Mouse (Mus musculus): Measurements from ENCODE around the gene Dennd4b. TPM values are rescaled to one million over a fixed set of nuclear protein-coding genes. Genes with fewer than 3 reads are reported as not detected.

The Dennd4b gene
- 4.2 and 5.3 TPM in 2 replicates for polyA plus RNA-seq (2015; fragmentation: Nextera tagmentation; extraction: Ambion mirVana)

- peak; percentile 89 for ATAC-seq (ENCODE audit: low FRiP score, low read depth)
- Histone ChIP-seq H3K4me1 (peaks cover 14% of the 10 kb centered on the region), H3K9ac (peak within 1 kb of the TSS; percentile 87), H3K36me3 (peaks cover 63% of the 10 kb centered on the region), H3K27ac (peak within 1 kb of the TSS; percentile 97), H3K4me2 (replicated peaks) (peak within 1 kb of the TSS; percentile 88), H3K4me3 (peak within 1 kb of the TSS; percentile 75), H3K27me3 (no peaks in the 10 kb centered on the region), H3K9me3 (no peaks in the 10 kb centered on the region)
- WGBS, result under 1% methylated on average over 85 of the region's 87 CpGs
Measured at GRCm38 (mm10) chr3:90265034-90265931, at the start of gene Dennd4b. Gene Dennd4b, plus strand, starts transcription at chr3:90265185.

- Histone ChIP-seq H3K4me3 (no peak overlapping the region), H3K4me1 (peaks cover 29% of the 10 kb centered on the region), H3K4me2 (replicated peaks) (no peak overlapping the region), H3K9ac (no peak overlapping the region), H3K27me3 (no peaks in the 10 kb centered on the region), H3K36me3 (peaks cover 17% of the 10 kb centered on the region), H3K9me3 (no peaks in the 10 kb centered on the region), H3K27ac (no peak overlapping the region)
- WGBS, result 41% methylated on average over 1 of the region's 1 CpGs
- ATAC-seq (ENCODE audit: low FRiP score, low read depth), result no peak
Measured at GRCm38 (mm10) chr3:90215825-90216380, 49.1 kb upstream of the Dennd4b start.

GRCm38 (mm10) chr3:90220088-90220487 lies 44.9 kb upstream of the Dennd4b start:
- Histone ChIP-seq H3K27me3 (no peaks in the 10 kb centered on the region), H3K4me1 (peaks cover 17% of the 10 kb centered on the region), H3K27ac (peak overlapping the region; percentile 88), H3K9ac (peak overlapping the region; percentile 72), H3K4me3 (peak overlapping the region; percentile 57), H3K9me3 (no peaks in the 10 kb centered on the region), H3K4me2 (replicated peaks) (peak overlapping the region; percentile 77), H3K36me3 (peaks cover 23% of the 10 kb centered on the region)
- no peak; the same call in 1 of the 2 replicates for ATAC-seq (ENCODE audit: low FRiP score, low read depth)
- WGBS, result 15% methylated on average over 6 of the region's 6 CpGs

- H3K27me3 ChIP-seq, result no peaks in the 10 kb centered on the region
- peaks cover 27% of the 10 kb centered on the region for H3K36me3 ChIP-seq
- H3K4me3 ChIP-seq, result peak overlapping the region; percentile 57
- peak overlapping the region; percentile 77 for H3K4me2 ChIP-seq (replicated peaks)
- 1% methylated on average over 20 of the region's 20 CpGs for WGBS
- H3K4me1 ChIP-seq, result peaks cover 17% of the 10 kb centered on the region
- peak overlapping the region; percentile 88 for H3K27ac ChIP-seq
- H3K9ac ChIP-seq, result peak overlapping the region; percentile 72
- H3K9me3 ChIP-seq, result no peaks in the 10 kb centered on the region
- ATAC-seq (ENCODE audit: low FRiP score, low read depth), result peak; percentile 85
Measured at GRCm38 (mm10) chr3:90220531-90220951, 44.4 kb upstream of the Dennd4b start.

- Histone ChIP-seq H3K4me3 (peak overlapping the region; percentile 57), H3K27ac (peak overlapping the region; percentile 88; the same call in 1 of the 2 replicates), H3K27me3 (no peaks in the 10 kb centered on the region), H3K36me3 (peaks cover 33% of the 10 kb centered on the region), H3K9me3 (no peaks in the 10 kb centered on the region), H3K4me1 (peaks cover 17% of the 10 kb centered on the region), H3K9ac (peak overlapping the region; percentile 72), H3K4me2 (replicated peaks) (peak overlapping the region; percentile 77)
- no peak for ATAC-seq (ENCODE audit: low FRiP score, low read depth)
- 22% methylated on average over 5 of the region's 5 CpGs for WGBS
Measured at GRCm38 (mm10) chr3:90221123-90221522, 43.9 kb upstream of the Dennd4b start.

- H3K4me1 ChIP-seq, result peaks cover 14% of the 10 kb centered on the region
- H3K9me3 ChIP-seq, result no peaks in the 10 kb centered on the region
- WGBS, result 92% methylated on average over 4 of the region's 4 CpGs
- no peak for ATAC-seq (ENCODE audit: low FRiP score, low read depth)
- 0 out of 2 replicates have a peak overlapping the region, but pooled peaks have one; percentile 77 for H3K4me2 ChIP-seq (replicated peaks)
- peaks cover 36% of the 10 kb centered on the region for H3K36me3 ChIP-seq
- no peak overlapping the region for H3K9ac ChIP-seq
- no peaks in the 10 kb centered on the region for H3K27me3 ChIP-seq
- no peak overlapping the region for H3K4me3 ChIP-seq
- no peak overlapping the region for H3K27ac ChIP-seq
Measured at GRCm38 (mm10) chr3:90222455-90222854, 42.5 kb upstream of the Dennd4b start.

- WGBS, result 87% methylated on average over 3 of the region's 3 CpGs
- no peak overlapping the region for H3K4me2 ChIP-seq (replicated peaks)
- no peak overlapping the region for H3K27ac ChIP-seq
- no peak for ATAC-seq (ENCODE audit: low FRiP score, low read depth)
- no peaks in the 10 kb centered on the region for H3K27me3 ChIP-seq
- H3K4me3 ChIP-seq, result no peak overlapping the region
- no peak overlapping the region for H3K9ac ChIP-seq
- no peaks in the 10 kb centered on the region for H3K9me3 ChIP-seq
- H3K4me1 ChIP-seq, result peaks cover 14% of the 10 kb centered on the region
- peaks cover 36% of the 10 kb centered on the region for H3K36me3 ChIP-seq
Measured at GRCm38 (mm10) chr3:90222941-90223340, 42.0 kb upstream of the Dennd4b start.

- 78% methylated on average over 10 of the region's 10 CpGs for WGBS
- Histone ChIP-seq H3K27ac (no peak overlapping the region), H3K4me3 (no peak overlapping the region), H3K36me3 (peaks cover 36% of the 10 kb centered on the region), H3K9me3 (no peaks in the 10 kb centered on the region), H3K9ac (no peak overlapping the region), H3K27me3 (no peaks in the 10 kb centered on the region), H3K4me1 (peaks cover 14% of the 10 kb centered on the region), H3K4me2 (replicated peaks) (no peak overlapping the region)
- no peak for ATAC-seq (ENCODE audit: low FRiP score, low read depth)
Measured at GRCm38 (mm10) chr3:90224331-90224730, 40.7 kb upstream of the Dennd4b start.

- Histone ChIP-seq H3K4me2 (replicated peaks) (peak overlapping the region; percentile 84), H3K27ac (no peak overlapping the region; the same call in 1 of the 2 replicates), H3K36me3 (peaks cover 35% of the 10 kb centered on the region), H3K4me3 (peak overlapping the region; percentile 82), H3K9ac (peak overlapping the region; percentile 86), H3K27me3 (no peaks in the 10 kb centered on the region), H3K9me3 (no peaks in the 10 kb centered on the region), H3K4me1 (peaks cover 10% of the 10 kb centered on the region)
- no peak for ATAC-seq (ENCODE audit: low FRiP score, low read depth)
- 12% methylated on average over 8 of the region's 8 CpGs for WGBS
Measured at GRCm38 (mm10) chr3:90231075-90231474, 33.9 kb upstream of the Dennd4b start.

GRCm38 (mm10) chr3:90231507-90232333 lies 33.3 kb upstream of the Dennd4b start, which contains the start of gene Jtb:
Gene Jtb, plus strand, starts transcription at chr3:90231597.
- peak; percentile 97 for ATAC-seq (ENCODE audit: low FRiP score, low read depth)
- Histone ChIP-seq H3K36me3 (peaks cover 36% of the 10 kb centered on the region), H3K27me3 (no peaks in the 10 kb centered on the region), H3K4me2 (replicated peaks) (peak within 1 kb of the TSS; percentile 84), H3K9me3 (no peaks in the 10 kb centered on the region), H3K27ac (peak within 1 kb of the TSS; percentile 87), H3K4me1 (peaks cover 10% of the 10 kb centered on the region), H3K4me3 (peak within 1 kb of the TSS; percentile 82), H3K9ac (peak within 1 kb of the TSS; percentile 86)
- under 1% methylated on average over 61 of the region's 61 CpGs for WGBS

- Histone ChIP-seq H3K4me2 (replicated peaks) (no peak overlapping the region), H3K4me3 (no peak overlapping the region), H3K9ac (no peak overlapping the region; the same call in 1 of the 2 replicates), H3K27me3 (no peaks in the 10 kb centered on the region), H3K9me3 (no peaks in the 10 kb centered on the region), H3K27ac (no peak overlapping the region), H3K4me1 (peaks cover 22% of the 10 kb centered on the region), H3K36me3 (peaks cover 7% of the 10 kb centered on the region)
- 83% methylated on average over 2 of the region's 2 CpGs for WGBS
- no peak for ATAC-seq (ENCODE audit: low FRiP score, low read depth)
Measured at GRCm38 (mm10) chr3:90241251-90241650, 23.7 kb upstream of the Dennd4b start.
